Mouse (Mus musculus): ENCODE data around the gene Zfp711.

DNA sequence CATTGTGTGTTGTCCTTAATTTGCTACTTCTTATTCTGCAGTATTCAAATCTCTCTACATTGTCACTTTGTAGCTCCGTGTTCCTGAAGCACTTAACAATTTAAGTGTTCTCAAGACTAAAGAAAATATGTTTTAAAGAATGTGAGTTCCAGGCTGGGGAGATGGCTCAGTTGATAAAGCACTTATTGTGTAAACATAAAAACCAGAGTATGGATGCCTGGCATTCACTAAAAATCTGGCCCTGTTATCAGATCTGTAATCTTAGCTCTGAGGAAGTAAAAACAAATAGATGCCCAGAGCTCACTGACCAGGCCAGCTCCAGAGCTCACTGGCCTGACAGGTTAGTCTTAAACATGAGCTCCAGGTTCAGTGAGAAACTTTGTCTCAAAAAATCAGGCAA lies 75.2 kb downstream of the Zfp711 start:
- no peak for TF ChIP-seq CTCF (IDR thresholded peaks at IDR 0.05; ENCODE audit: insufficient read depth, low read length)
- TF ChIP-seq POLR2A (IDR thresholded peaks at IDR 0.05; ENCODE audit: borderline replicate concordance, extremely low read depth, low read depth, low read length) = no peak

Data from lung, adult 2 months (tissue).